Mouse (Mus musculus) embryo, embryonic 11.5 days (tissue): ENCODE data around the gene Mafg.
A peak's percentile ranks its signal among the peaks of the same experiment; 100 is the strongest.
"Not testable (repeated sequence)": the region's sequence is repeated elsewhere in the genome, so short reads cannot be mapped to it uniquely, and the experiment has no call there.

Experiments
- DNase-seq: peaks from one replicate; pipeline ENCODE4 v3.0.0-alpha.2; 2012; ENCODE audit warnings: low read depth, low spot score

Mafg gene

DNA sequence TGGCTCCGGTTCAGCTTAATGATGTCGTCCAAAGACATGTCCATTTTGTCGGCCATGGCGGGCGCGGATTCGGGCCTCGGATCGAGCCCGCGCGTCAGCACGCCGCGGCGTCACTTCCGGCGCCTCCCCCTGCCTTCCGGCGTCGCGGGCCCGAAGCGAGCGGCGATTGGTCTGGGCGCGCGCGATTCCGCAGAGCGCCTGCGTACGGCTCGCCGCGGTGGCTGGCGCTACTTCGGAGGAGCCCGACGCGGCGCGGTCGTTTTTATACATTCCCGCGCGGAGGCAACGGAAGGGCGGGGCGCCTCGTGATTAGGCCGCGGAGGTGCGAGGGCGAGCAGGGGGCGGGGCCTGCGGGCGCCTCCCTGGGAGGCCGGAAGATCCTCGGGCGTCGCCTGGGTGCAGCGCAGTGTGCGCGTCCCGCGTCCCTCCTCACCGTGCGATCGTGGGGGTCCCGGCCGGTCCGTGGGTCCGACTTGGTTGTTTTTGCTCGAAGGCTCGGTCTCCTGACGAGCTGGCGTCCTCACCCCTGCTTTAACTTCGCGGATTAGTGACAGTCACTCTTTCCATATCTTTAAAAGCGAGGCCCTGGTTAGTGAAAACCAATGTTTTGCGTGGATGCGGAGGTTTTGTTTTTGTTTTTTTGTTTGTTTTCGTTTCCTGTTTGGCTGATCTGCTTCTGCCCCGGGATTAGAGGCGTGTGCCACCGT lies 35.0 kb downstream of the Mafg start, which contains the start of the genes Alyref and Anapc11:
TSS of gene Alyref (minus strand) at position 83 of the 707 bp plus-strand sequence.
TSS of gene Anapc11 (plus strand) at position 139 of the 707 bp plus-strand sequence.
- peak; percentile 92 for DNase-seq

GRCm38 (mm10) chr11:120597240-120598235 lies 35.9 kb downstream of the Mafg start:
- DNase-seq, result no peak

- no peak for DNase-seq
Observed at GRCm38 (mm10) chr11:120588531-120588930, 44.9 kb downstream of the Mafg start.

GRCm38 (mm10) chr11:120583937-120584336 lies 49.5 kb downstream of the Mafg start:
- DNase-seq, result no peak

GRCm38 (mm10) chr11:120582982-120583293 lies 50.5 kb downstream of the Mafg start:
- DNase-seq, result not testable (repeated sequence)

DNA sequence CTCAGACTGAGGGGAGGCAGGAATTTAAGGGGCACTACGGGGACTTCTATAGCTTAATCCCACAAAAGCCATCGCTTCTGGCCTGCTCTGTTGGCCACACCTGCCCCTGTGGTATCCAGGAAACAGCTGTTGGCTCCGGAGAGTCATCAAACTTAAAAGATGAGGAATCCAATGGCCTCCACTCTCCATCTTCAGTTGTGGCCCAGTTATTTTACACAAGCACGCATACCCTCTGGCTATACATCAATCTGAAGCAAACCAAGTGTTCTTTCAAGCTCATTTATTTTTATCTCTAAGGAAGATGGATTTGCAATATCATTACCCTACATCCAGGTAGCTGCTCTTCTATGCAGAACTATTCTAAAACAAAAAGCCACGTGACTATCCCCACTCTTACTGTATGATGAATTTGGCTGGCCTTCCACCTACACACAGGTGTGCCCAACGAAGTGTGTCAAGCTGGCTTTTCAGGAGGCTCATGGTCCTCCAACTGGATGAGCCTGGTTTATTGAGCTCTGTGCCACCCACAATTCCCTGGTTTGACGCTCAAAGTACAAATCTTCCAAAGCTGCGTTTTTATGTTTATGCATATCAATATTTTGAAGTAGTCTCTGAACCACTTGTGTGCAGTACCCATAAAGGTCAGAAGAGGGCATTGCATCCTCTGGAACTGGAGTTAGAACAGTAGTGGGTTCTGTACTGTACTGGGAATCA lies 51.0 kb downstream of the Mafg start:
- no peak for DNase-seq

DNA sequence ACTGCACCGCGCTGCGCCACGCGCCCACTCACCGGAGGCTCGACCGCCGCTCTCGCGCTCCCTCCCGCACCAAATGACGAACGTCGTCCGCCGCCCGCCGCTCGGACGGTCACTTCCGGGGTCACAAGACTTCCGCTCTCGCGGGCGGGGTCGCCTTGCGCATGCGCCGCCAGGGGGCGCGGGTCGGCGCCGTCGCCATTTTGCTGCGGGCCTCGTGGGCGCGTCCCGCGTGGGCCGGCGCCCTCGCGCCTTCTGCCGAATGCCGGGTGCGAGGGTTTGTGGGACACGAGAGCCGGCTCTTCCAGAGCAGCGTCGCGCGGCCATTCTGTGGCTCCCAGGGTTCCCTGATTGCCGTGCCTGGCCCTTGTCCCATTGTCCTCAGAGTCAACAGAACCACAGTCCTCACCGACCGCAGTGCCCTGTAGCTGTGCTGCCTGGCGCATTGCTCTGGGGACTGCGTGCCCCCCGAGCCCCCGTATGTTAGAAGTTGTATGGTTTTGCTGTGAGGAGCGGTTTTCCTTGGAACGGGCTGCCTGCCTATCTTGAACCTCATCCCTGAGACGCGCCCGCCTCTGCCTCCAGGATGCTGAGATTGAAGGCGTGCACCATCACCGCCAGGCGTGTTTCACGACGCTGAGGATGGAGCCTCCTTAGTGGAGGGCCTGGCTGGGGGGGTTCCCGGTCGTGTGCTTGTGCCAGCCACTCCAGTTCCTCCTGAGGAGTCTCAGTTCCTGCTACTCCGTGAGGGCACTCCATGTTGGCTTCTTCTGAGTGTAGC lies 51.7 kb downstream of the Mafg start, which contains the start of gene Arhgdia:
TSS of gene Arhgdia (minus strand) at position 135 of the 778 bp plus-strand sequence.
- DNase-seq, result peak; percentile 79

DNA sequence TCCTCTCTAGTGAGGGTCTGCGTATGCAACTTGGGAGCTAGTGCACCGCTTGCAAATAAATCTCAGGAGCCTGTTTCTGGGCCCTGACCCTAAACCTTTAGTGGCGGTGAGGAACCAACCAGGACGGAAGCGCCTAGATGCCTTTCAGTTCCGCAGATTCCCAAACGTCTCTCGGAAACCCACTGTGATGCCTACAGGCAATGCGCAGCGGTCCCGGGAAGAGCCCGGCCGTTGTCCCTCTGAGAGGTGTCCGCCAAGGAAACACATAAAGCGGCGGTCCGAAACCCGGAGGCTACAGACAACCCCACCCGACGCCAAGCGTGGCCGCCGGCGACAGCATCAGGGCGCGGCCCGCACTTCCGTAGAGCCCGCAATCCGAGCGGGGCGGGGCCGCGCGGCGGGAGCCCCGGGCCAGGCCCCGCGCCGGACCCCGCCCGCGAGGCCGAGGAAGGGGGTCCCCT lies 52.5 kb downstream of the Mafg start:
- DNase-seq, result no peak

DNA sequence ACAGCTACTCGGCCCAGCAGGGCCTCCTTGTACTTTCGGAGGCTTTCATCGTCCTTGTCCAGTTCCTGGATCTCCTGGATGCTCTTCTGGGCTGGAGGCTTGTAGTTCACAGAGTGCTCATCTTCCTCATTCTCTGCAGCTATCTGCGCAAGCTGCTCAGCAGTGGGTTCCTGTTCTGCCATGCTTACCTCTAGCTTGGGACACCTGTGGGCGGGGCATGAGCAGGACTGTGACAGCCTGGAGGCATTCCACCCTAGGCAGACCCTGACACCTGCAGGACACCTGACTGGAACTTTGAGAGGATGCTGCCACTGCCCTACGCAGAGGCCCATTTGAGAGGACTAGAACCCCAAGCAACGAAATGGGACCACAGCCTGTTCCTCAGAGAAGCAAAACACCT lies 53.2 kb downstream of the Mafg start:
- no peak for DNase-seq

- peak; percentile 64 for DNase-seq
Observed at GRCm38 (mm10) chr11:120579316-120580107, 53.9 kb downstream of the Mafg start.

GRCm38 (mm10) chr11:120578694-120579243 lies 54.6 kb downstream of the Mafg start:
- no peak for DNase-seq

- no peak for DNase-seq
Observed at GRCm38 (mm10) chr11:120578024-120578693, 55.2 kb downstream of the Mafg start.

DNA sequence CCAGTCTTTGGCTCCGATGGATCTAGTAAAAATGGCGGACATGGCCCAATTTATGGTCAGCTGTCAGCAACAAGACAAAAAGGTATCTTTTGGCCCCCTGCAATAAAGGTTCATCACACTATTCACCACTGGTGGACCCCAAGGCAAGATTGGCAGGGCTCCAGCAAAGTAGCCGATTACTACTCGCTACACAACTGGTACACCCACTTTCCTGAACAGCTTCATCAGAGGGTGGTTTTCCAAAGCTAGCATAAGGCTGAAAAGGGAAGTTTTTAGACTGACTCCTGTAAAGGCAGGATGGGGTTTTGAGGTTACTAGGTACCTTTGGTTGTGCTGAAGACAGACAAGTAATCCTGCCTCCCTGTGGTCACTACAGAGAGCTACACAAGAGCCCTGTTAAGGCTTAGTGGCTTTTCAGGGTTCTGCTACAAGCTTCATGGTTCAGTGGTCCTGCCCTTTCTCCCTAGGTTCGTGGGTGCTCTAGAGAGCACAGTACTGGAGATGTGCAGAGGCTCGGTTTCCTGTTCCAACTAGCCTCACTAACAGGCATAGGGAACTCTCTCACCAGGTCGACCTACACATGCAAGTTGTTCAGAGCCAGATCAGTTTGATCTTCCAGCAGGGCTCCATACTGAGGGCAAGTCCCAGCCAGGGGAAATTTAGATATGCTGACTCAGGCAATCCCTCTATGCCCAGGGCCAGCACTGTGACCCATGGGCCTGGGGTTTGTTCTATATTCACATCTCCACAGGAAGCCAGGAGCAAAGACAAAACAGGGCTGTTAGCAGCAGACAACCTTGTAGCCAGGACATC lies 56.0 kb downstream of the Mafg start:
- DNase-seq, result no peak

DNA sequence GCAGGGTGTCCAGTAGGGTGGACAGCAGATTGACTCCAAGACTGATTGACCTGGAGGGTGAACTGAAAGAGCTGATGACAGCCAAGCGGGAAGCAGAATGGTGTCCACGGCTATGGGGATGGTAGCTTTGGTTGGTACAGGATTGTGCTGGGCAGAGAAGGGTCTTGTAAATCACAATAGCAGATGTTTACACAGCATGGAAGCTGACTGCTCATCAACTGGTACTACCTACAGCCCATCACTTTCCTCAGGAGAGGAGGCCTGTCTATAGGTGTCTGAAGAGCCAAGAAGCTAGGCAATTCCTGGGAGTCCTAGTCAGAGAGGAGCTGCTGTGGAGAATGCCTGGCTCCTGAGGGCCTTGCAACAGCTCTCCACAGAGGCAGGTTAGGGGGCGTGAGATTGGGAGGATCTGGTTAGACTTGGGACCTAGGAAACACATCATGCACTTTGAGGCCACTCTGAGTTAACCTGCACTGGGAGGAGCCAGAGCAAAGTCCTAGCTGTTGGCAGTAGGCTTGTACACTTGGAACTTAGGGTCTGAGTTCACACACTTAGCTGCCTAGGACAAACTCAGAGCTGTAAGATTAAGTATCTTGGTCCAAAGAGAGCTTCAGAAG lies 56.9 kb downstream of the Mafg start:
- DNase-seq, result no peak

DNA sequence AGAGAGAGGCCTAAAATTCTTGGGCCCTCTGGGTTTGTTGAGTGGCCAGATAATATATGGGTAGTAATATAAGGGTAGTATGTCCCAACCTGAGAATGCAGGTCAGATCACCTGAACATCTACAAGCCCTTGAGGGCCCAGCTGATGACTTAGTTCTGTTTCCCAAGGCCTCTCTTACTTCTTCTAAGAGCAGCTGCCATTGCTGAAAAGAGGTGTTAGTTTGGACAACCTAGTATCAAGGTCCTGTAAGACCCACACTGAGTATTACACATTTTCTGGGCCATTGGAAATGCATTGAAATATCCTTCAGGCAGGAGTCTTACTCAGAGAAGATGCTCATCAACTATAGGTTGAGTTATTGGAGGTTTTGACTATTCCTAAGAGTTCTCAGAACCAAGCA lies 57.5 kb downstream of the Mafg start:
- DNase-seq, result no peak
